Mouse (Mus musculus): Measurements from ENCODE around the gene Cd80. TPM values are rescaled to one million over a fixed set of nuclear protein-coding genes. Genes with fewer than 3 reads are reported as not detected.

Gene Cd80
- total RNA-seq (2023): 50.1 and 74.4 TPM in 2 replicates

DNA sequence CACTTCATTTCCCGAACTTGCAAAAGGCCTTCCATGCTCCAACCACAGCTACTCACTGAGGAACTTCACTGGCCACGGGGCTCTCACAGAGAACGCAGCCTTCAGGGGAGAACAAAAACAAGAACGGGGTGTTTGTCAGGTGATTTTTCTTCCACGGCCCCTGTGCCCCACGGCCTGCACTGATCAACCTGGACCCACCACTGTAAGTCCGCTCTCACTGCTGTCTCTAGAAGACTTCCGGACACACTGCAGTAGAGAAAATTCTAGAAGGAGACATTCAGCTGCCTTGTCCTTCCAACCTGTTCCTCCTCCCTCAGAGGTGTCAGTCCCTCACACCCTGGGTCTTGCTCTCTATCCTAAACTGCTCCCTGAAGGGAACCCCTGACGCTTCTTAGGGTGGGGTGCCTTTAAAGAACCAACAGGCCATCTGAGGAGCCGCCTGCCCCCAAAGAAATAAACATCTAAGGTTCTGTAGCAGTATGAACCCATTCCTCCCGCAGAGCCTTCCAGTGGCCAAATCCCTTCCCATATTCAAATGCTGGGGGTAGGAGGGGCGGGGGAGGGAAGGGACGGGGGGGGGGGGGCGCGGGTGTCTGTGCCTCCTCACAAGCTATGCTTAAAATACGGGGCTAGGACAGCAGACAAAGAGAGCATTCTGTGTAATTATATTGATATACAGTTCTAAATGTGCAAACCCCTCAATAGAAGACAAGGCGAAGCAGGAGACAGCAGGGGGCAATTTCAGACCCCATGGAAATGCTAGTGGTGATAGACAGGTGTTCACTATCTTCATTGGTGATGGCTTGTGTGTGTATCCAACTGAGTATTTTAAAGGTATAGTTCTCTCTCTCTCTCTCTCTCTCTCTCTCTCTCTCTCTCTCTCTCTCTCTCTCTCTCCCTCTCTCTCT, at the start of gene Cd80:
Cd80 (plus strand) TSS at position 51 of the 908 bp plus-strand sequence.

DNA sequence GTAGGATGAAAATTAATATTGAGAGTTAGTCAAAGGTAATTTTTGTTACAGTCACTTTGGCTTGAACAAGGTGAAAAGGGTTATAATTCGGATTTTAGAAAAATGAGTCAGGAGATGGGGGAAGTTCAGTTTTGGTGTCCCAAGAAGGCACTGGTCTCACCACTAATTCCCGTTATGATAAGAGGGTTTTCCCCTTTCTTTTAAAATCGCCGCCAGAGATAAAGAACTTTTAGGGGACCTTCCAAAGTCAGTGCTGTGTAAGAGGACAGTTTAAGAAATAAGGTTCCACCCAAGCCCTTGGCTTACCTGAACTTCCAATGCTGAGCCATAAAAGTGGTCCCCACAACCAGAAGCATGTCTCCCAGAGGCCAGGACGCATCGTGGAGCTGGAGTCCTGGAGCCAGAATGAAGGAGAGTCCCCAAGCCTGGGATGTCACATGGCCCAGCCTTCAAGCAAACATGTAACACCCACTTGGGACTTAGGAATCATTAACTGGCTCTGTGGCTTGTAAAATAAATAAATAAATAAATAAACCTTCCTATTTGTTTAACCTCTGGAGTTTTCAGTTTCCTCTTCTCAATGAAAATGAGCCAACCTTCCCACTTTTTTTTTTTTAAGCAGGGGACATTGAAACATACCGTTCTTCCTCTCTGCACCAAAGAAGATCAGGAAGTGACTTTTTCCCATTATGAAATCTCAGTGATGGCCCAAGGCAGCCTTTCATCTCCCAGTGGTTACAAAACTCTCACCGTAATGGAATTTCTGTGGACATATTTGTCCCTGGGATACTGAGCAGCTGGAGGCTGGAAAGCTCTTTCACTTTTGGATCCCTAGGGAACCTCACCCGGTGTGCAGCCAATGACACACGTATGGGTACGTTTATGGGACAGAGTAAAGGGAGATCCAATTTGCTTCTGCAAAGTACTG, 22.6 kb upstream of the Cd80 start, which contains the start of gene Pla1a:
Pla1a (minus strand) TSS at position 648 of the 928 bp plus-strand sequence.

DNA sequence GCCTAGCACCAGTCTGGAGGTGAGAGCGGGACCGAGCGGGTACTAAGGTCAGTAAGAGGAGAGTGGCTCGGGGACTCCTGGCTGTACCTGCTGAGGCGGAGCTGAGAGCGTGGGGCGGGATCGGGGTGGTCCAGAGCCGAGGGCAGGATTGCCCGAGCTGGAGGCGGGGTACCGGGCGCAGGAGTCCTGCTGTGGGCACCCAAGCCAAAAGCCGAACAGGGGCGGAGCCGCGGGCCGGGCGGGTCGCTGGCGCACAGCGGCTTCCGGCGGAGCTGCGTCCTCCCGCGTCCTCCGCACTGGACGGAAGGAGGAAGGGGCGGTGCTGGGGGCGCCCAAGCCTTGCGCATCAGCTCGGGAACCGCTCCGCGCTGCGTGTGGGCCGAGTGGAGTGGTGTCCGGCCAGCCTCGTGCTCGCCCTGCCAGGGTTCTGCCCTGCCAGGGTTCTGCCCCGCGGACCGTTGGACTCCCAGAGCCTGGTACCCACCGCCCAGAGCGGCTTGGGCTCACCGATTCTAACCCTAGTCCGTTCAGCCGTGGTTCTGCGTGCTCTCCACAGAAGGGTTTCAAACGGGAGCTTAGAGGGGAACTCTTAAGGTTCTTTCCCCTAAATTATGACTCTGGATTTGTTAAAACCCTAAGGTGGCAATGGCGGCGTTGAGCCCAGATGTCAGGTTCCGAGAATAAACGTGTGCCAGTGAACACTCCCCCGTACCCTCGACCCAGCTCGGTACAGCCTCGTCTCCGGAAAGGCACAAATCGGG, 2.7 kb upstream of the Cd80 start, which contains the start of gene Adprh:
Adprh (minus strand) TSS at position 262 of the 761 bp plus-strand sequence.

DNA sequence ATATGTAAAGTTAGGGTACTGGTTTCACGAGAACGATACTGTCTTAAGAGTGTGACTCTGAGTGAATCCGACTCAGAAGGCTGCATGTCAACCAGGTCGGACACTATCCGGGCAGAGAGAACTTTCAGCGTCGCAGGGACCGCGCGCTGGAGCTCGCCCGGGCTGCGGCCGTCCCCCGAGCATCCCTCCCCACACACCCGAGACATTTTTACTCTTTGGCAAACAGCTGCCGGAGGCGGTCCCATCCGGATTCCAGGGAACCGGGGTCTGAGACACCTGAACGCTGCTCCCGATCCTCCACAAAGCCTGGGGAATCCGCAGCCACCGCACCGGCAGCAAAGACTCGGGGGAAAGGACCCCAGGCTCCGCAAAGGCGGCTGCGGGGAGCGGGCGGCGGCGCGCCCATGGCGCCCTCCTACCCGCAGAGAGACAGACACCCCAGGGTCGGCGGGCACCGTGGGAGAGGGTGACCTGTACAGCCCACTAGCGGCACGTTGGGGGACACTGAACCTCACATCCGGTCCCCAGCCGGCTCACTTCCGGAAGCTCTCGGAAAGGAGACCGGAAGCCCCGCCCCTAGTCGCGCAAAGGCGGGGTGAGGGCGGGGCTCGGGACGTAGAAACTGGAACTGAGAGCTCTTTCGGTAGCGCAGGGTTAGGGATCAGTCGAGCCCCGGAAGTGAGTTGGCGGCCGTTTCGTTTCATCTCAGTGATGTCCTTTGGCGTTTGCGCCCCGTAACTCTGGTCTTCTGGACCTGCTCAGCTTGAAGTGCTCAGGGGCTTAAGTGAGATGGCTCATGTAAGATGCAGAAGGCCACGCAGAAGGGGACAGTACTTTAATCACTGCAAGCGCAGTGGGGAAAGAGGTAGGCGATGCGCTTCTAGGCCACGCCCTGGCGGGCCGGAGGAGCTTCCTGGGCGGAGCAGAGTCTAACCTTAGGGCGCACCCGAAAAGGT, 67.0 kb downstream of the Cd80 start, which contains the start of gene Timmdc1:
Timmdc1 (minus strand) TSS at position 535 of the 956 bp plus-strand sequence.

Other genes with a start within 250 kb of the Cd80 start
- gene Nr1i2, start 160.7 kb upstream of the Cd80 start, total RNA-seq (2023): not detected in 2 replicates
- not detected in 2 replicates for gene Maats1, start 113.4 kb upstream of the Cd80 start, total RNA-seq (2023)
- gene Cox17, start 108.6 kb upstream of the Cd80 start, total RNA-seq (2023): 79.1 and 87.3 TPM in 2 replicates
- not detected in 2 replicates for gene Gm21987, start 108.5 kb upstream of the Cd80 start, total RNA-seq (2023)
- 0.25 and 0.38 TPM in 2 replicates for gene Popdc2, start 93.4 kb upstream of the Cd80 start, total RNA-seq (2023)
- gene Pla1a, start 22.4 kb upstream of the Cd80 start, total RNA-seq (2023): 0.20 and 0.47 TPM in 2 replicates
- gene Adprh, start 2.9 kb upstream of the Cd80 start, total RNA-seq (2023): 43.9 and 44.8 TPM in 2 replicates
- gene Timmdc1, start 67.1 kb downstream of the Cd80 start, total RNA-seq (2023): 9.3 and 10.5 TPM in 2 replicates
- 5.1 and 7.3 TPM in 2 replicates for gene Poglut1, start 94.7 kb downstream of the Cd80 start, total RNA-seq (2023)
- gene Tmem39a, start 103.1 kb downstream of the Cd80 start, total RNA-seq (2023): 64.4 and 83.6 TPM in 2 replicates